Comparison of ENCODE assay signal across 9 mouse cellular contexts in genomic region chr2:28621664-28622171, GRCm38 (mm10). TPM values are rescaled to one million over a fixed set of nuclear protein-coding genes. Genes with fewer than 3 reads are reported as not detected.
A peak's percentile ranks its signal among the peaks of the same experiment; 100 is the strongest.
DNase-seq lines count a peak whose midpoint lies in the region; ATAC-seq and TF ChIP-seq lines count a peak whose summit lies in the region.
"Had no signal": no experiment of that assay in that cellular context is flagged by ENCODE, and none has a peak within 500 bp of the region (broad histone marks: within the 10 kb centered on the region; RNA-seq: fewer than 3 reads in every experiment).

Gene Gfi1b (minus strand): TSS chr2:28621982.

- no peak for TF ChIP-seq POLR2A in small intestine, adult 2 months (IDR thresholded peaks at IDR 0.05; ENCODE audit: low read depth, low read length)

- DNase-seq in kidney, adult 9 months, result no peak
- DNase-seq in embryonic facial prominence, embryonic 10.5 days (ENCODE audit: low spot score), result peak; percentile 23
- DNase-seq in yolk sac, embryonic 10.5 days (ENCODE audit: low spot score), result no peak
- no peak for DNase-seq in left cerebral cortex, adult 18-20 months (ENCODE audit: low spot score in 2 of 2)

- no peak for TF ChIP-seq CTCF in small intestine, adult 2 months (IDR thresholded peaks at IDR 0.05; ENCODE audit: extremely low read depth, insufficient read length, insufficient replicate concordance, low read depth, low read length)

- H3K27me3 ChIP-seq in kidney, embryonic 14.5 days (ENCODE audit: control insufficient read depth, insufficient read depth, low read length), result peaks cover 17% of the 10 kb centered on the region; the same call in 1 of the 2 replicates
- H3K27me3 ChIP-seq in embryonic facial prominence, embryonic 10.5 days (replicated peaks; ENCODE audit: low read depth, poor library complexity, severe bottlenecking), result peaks cover 59% of the 10 kb centered on the region
- H3K27me3 ChIP-seq in limb, embryonic 13.5 days, result peaks cover 33% of the 10 kb centered on the region
- H3K27me3 ChIP-seq in small intestine, adult 2 months (ENCODE audit: control insufficient read depth, insufficient read depth, low read length), result peaks cover 12% of the 10 kb centered on the region; the same call in 1 of the 2 replicates
- H3K27me3 ChIP-seq in forebrain, embryonic 16.5 days (replicated peaks; ENCODE audit: control insufficient read depth, insufficient read depth, low read length), result peaks cover 16% of the 10 kb centered on the region

- H3K4me1 ChIP-seq in kidney, embryonic 14.5 days (ENCODE audit: control insufficient read depth, insufficient read depth, low read length), result no peaks in the 10 kb centered on the region; the same call in 1 of the 2 replicates
- H3K4me1 ChIP-seq in embryonic facial prominence, embryonic 10.5 days, result peaks cover 11% of the 10 kb centered on the region
- H3K4me1 ChIP-seq in limb, embryonic 13.5 days, result peaks cover 4% of the 10 kb centered on the region; the same call in 1 of the 2 replicates
- H3K4me1 ChIP-seq in small intestine, adult 2 months (ENCODE audit: control insufficient read depth, insufficient read depth, insufficient read length, low read length), result peaks cover 3% of the 10 kb centered on the region; the same call in 1 of the 2 replicates
- no peaks in the 10 kb centered on the region for H3K4me1 ChIP-seq in forebrain, embryonic 16.5 days (replicated peaks; ENCODE audit: control insufficient read depth, insufficient read depth, low read length)

- 0 out of 2 replicates have a peak within 1 kb of the TSS, but pooled peaks have one; percentile 4 for H3K4me2 ChIP-seq in kidney, embryonic 14.5 days (replicated peaks; ENCODE audit: low read depth, low read length)
- H3K4me2 ChIP-seq in limb, embryonic 13.5 days (replicated peaks), result peak within 1 kb of the TSS; percentile 44
- no peak within 1 kb of the TSS for H3K4me2 ChIP-seq in forebrain, embryonic 16.5 days (ENCODE audit: low read length)

- no peak within 1 kb of the TSS for H3K4me3 ChIP-seq in kidney, embryonic 14.5 days (ENCODE audit: low read length)
- H3K4me3 ChIP-seq in embryonic facial prominence, embryonic 10.5 days, result peak within 1 kb of the TSS; percentile 32
- peak within 1 kb of the TSS; percentile 10; the same call in 1 of the 2 replicates for H3K4me3 ChIP-seq in limb, embryonic 13.5 days
- H3K4me3 ChIP-seq in small intestine, adult 2 months (ENCODE audit: low read depth, low read length), result peak within 1 kb of the TSS; percentile 29; the same call in 1 of the 2 replicates
- H3K4me3 ChIP-seq in forebrain, embryonic 16.5 days (replicated peaks; ENCODE audit: low read length), result no peak within 1 kb of the TSS

- H3K9ac ChIP-seq in kidney, embryonic 14.5 days (ENCODE audit: low read depth, low read length), result no peak within 1 kb of the TSS; the same call in 1 of the 2 replicates
- H3K9ac ChIP-seq in limb, embryonic 13.5 days, result no peak within 1 kb of the TSS
- H3K9ac ChIP-seq in forebrain, embryonic 16.5 days (replicated peaks; ENCODE audit: low read depth, low read length), result no peak within 1 kb of the TSS

- no peaks in the 10 kb centered on the region for H3K9me3 ChIP-seq in kidney, embryonic 14.5 days (ENCODE audit: control insufficient read depth, low read length)
- no peaks in the 10 kb centered on the region for H3K9me3 ChIP-seq in embryonic facial prominence, embryonic 10.5 days
- no peaks in the 10 kb centered on the region for H3K9me3 ChIP-seq in limb, embryonic 13.5 days
- H3K9me3 ChIP-seq in forebrain, embryonic 16.5 days (ENCODE audit: control insufficient read depth, low read length), result no peaks in the 10 kb centered on the region

- WGBS in kidney, embryonic 14.5 days, result 6% methylated on average over 16 of the region's 16 CpGs
- 6% methylated on average over 16 of the region's 16 CpGs for WGBS in embryonic facial prominence, embryonic 10.5 days
- 10% methylated on average over 16 of the region's 16 CpGs for WGBS in limb, embryonic 13.5 days
- 8% methylated on average over 16 of the region's 16 CpGs for WGBS in small intestine, adult 2 months
- whole genome bisulfite sequencing in forebrain, embryonic 16.5 days, result 9% methylated on average over 16 of the region's 16 CpGs

- no peak for ATAC-seq in kidney, embryonic 14.5 days (ENCODE audit: low FRiP score, low TSS enrichment)
- ATAC-seq in limb, embryonic 13.5 days (ENCODE audit: low FRiP score, low read depth), result no peak
- ATAC-seq in forebrain, embryonic 16.5 days, result no peak

- H3K27ac ChIP-seq in kidney, embryonic 14.5 days (ENCODE audit: low read depth, low read length), result no peak within 1 kb of the TSS
- no peak within 1 kb of the TSS for H3K27ac ChIP-seq in embryonic facial prominence, embryonic 10.5 days (replicated peaks)
- no peak within 1 kb of the TSS for H3K27ac ChIP-seq in limb, embryonic 13.5 days
- no peak within 1 kb of the TSS for H3K27ac ChIP-seq in small intestine, adult 2 months (ENCODE audit: insufficient read depth, low read depth, low read length)
- H3K27ac ChIP-seq in forebrain, embryonic 16.5 days (ENCODE audit: low read length), result no peak within 1 kb of the TSS

- H3K36me3 ChIP-seq in kidney, embryonic 14.5 days (ENCODE audit: control insufficient read depth, insufficient read depth, low read length), result no peaks in the 10 kb centered on the region
- no peaks in the 10 kb centered on the region for H3K36me3 ChIP-seq in embryonic facial prominence, embryonic 10.5 days (replicated peaks)
- H3K36me3 ChIP-seq in limb, embryonic 13.5 days, result no peaks in the 10 kb centered on the region
- no peaks in the 10 kb centered on the region for H3K36me3 ChIP-seq in small intestine, adult 2 months (ENCODE audit: control insufficient read depth, insufficient read depth, low read length)
- H3K36me3 ChIP-seq in forebrain, embryonic 16.5 days (ENCODE audit: control insufficient read depth, insufficient read depth), result no peaks in the 10 kb centered on the region

RNA-seq across cellular contexts. Expression of gene Gfi1b, which starts in this region (rescaled TPM):
- polyA plus RNA-seq in kidney, embryonic 14.5 days (2014; fragmentation: Nextera tagmentation; extraction: Ambion mirVana), result 0.45 and 0.49 TPM in 2 replicates
- 2.7 and 3.9 TPM in 2 replicates for polyA plus RNA-seq in embryonic facial prominence, embryonic 10.5 days (2016; fragmentation: Nextera tagmentation; extraction: Ambion mirVana)
- 0.65 and 0.98 TPM in 2 replicates for polyA plus RNA-seq in limb, embryonic 13.5 days (2015; fragmentation: Nextera tagmentation; extraction: Ambion mirVana)
- polyA plus RNA-seq in small intestine, adult 2 months (2012; rRNA removed), result 1.3 and 1.8 TPM in 2 replicates
- total RNA-seq in left cerebral cortex, adult 18-20 months (2021), result not detected
- polyA plus RNA-seq in forebrain, embryonic 16.5 days (2015; fragmentation: Nextera tagmentation; extraction: Ambion mirVana), result not detected in 2 replicates
- total RNA-seq: layer of hippocampus, postnatal 25 days had no signal

Comparison
In these comparisons a context has a peak if more than half of its experiments do, and no peak if none do; other contexts are left out.
1. H3K4me3 ChIP-seq: peak in embryonic facial prominence, embryonic 10.5 days (single experiment), limb, embryonic 13.5 days (single experiment) and small intestine, adult 2 months (single experiment); none in kidney, embryonic 14.5 days (single experiment) and forebrain, embryonic 16.5 days (single experiment).